Mouse (Mus musculus) limb, embryonic 14.5 days (tissue): ENCODE measurements around the gene Atg4d. TPM values are rescaled to one million over a fixed set of nuclear protein-coding genes. Genes with fewer than 3 reads are reported as not detected.
"Not testable (repeated sequence)": the region's sequence is repeated elsewhere in the genome, so short reads cannot be mapped to it uniquely, and the experiment has no call there.

Source experiments
- ATAC-seq: fragments of 200-750 bp; cut with Nextera tagmentation; 2 replicates; pipeline ENCODE4 v1.8.0; 2017; ENCODE audit warnings: low read depth, moderate number of reproducible peaks, moderate TSS enrichment; ENCODE audit not compliant: low FRiP score
- DNase-seq: peaks from one replicate; pipeline ENCODE4 v3.0.0-alpha.2; 2015; ENCODE audit warnings: low spot score
- H3K27ac ChIP-seq: fragments of 300-500 bp; sonication (generic); replicated peaks from 2 replicates; pipeline ENCODE4 v1.5.1; 2014; ENCODE audit warnings: low read depth, mild to moderate bottlenecking, low read length, moderate library complexity, mixed read lengths
- H3K27me3 ChIP-seq: fragments of 300-500 bp; sonication (generic); 2 replicates; pipeline ENCODE4 v1.6.1; 2014; ENCODE audit warnings: low read length, mixed read lengths; ENCODE audit not compliant: control insufficient read depth, insufficient read depth
- H3K36me3 ChIP-seq: fragments of 300-500 bp; sonication (generic); 2 replicates; pipeline ENCODE4 v1.6.1; 2014; ENCODE audit warnings: mild to moderate bottlenecking, low read length, moderate library complexity, mixed read lengths; ENCODE audit not compliant: control insufficient read depth, insufficient read depth
- H3K4me1 ChIP-seq: fragments of 300-500 bp; sonication (generic); 2 replicates; pipeline ENCODE4 v1.6.1; 2014; ENCODE audit warnings: antibody characterized with exemption, low read length, mixed read lengths; ENCODE audit not compliant: control insufficient read depth, insufficient read depth
- H3K4me2 ChIP-seq: fragments of 300-500 bp; sonication (generic); replicated peaks from 2 replicates; pipeline ENCODE4 v1.6.1; 2014; ENCODE audit warnings: low read depth, mild to moderate bottlenecking, low read length, moderate library complexity; ENCODE audit not compliant: severe bottlenecking
- H3K4me3 ChIP-seq: fragments of 300-500 bp; sonication (generic); replicated peaks from 2 replicates; pipeline ENCODE4 v1.5.1; 2014; ENCODE audit warnings: low read length
- H3K9ac ChIP-seq: fragments of 300-500 bp; sonication (generic); 2 replicates; pipeline ENCODE4 v1.6.1; 2014; ENCODE audit warnings: mild to moderate bottlenecking, low read depth, low read length, moderate library complexity; ENCODE audit not compliant: severe bottlenecking
- H3K9me3 ChIP-seq: fragments of 300-500 bp; sonication (generic); 2 replicates; pipeline ENCODE4 v1.6.1; 2016; ENCODE audit warnings: low read length; ENCODE audit not compliant: control insufficient read depth
- POLR2A ChIP-seq: fragments of 200-500 bp; IDR thresholded peaks from 2 replicates; pipeline ENCODE4 v1.8.0; 2012; ENCODE audit warnings: inconsistent platforms, mild to moderate bottlenecking, moderate library complexity, borderline replicate concordance; ENCODE audit not compliant: insufficient read depth, insufficient read length; ENCODE audit errors: extremely low read depth
- WGBS: fragments of 180-500 bp; shearing (Covaris S2); extraction: QIAGEN DNeasy Blood & Tissue Kit; methylation state at CpG from one replicate; pipeline ENCODE4 v1.1.7; 2014; 5-methylcytosine and 5-hydroxymethylcytosine counted together
- polyA plus RNA-seq, 2 experiments: library from polyadenylated mRNA; depleted of rRNA in 1 of 2; stranded (reverse) in 1 of 2; unstranded in 1 of 2; fragments of >200 nt; fragmentation: Nextera tagmentation in 1 of 2; extraction: Ambion mirVana in 1 of 2; gene quantifications; 2 replicates each; pipeline versions ENCODE4 v1.2.1 to v1.2.3; 2012 to 2014

Atg4d gene
- polyA plus RNA-seq, 2 experiments: 26.9 to 31.6 TPM

- Histone ChIP-seq H3K4me1 (peaks cover 3% of the 10 kb centered on the region; the same call in 1 of the 2 replicates), H3K9me3 (no peaks in the 10 kb centered on the region), H3K36me3 (no peaks in the 10 kb centered on the region), H3K9ac (no peak overlapping the region), H3K27ac (no peak overlapping the region), H3K27me3 (no peaks in the 10 kb centered on the region), H3K4me3 (no peak overlapping the region), H3K4me2 (no peak overlapping the region)
- TF ChIP-seq POLR2A: no peak
- ATAC-seq (peak; percentile 36; the same call in 1 of the 2 replicates), DNase-seq (peak; percentile 82)
- 17% methylated on average over 7 of the region's 7 CpGs for WGBS
Measured at GRCm38 (mm10) chr9:21221383-21221929, 43.6 kb upstream of the Atg4d start.

DNA sequence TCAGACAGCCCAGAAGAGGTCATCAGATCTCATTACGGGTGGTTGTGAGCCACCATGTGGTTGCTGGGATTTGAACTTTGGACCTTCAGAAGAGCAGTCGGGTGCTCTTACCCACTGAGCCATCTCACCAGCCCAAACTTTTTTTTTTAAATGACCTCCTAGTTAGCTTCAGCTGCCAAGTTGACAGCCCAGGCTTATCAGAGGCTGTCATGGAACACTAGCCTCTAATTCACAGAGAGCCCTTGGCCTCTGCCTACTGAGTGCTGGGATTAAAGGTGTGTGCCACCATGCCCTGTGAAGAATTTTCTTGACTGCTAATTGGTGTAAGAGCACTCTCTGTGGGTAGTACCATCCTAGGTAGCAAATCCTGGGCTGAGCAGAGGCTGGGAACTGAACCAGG is 41.6 kb upstream of the Atg4d start:
- H3K4me1 ChIP-seq: peaks cover 10% of the 10 kb centered on the region
- not testable (repeated sequence) for H3K9ac ChIP-seq, H3K9me3 ChIP-seq, DNase-seq, H3K27ac ChIP-seq, H3K4me3 ChIP-seq, ATAC-seq, H3K27me3 ChIP-seq, H3K36me3 ChIP-seq, H3K4me2 ChIP-seq
- WGBS: 94% methylated on average over 1 of the region's 2 CpGs

GRCm38 (mm10) chr9:21223906-21224305 is 41.2 kb upstream of the Atg4d start:
- Histone ChIP-seq H3K36me3 (no peaks in the 10 kb centered on the region), H3K4me1 (peaks cover 10% of the 10 kb centered on the region), H3K27me3 (no peaks in the 10 kb centered on the region), H3K4me3 (no peak overlapping the region), H3K9me3 (no peaks in the 10 kb centered on the region), H3K9ac (no peak overlapping the region), H3K27ac (no peak overlapping the region), H3K4me2 (no peak overlapping the region)
- ATAC-seq (no peak), DNase-seq (no peak)
- no peak for TF ChIP-seq POLR2A
- WGBS: 91% methylated on average over 6 of the region's 6 CpGs

DNA sequence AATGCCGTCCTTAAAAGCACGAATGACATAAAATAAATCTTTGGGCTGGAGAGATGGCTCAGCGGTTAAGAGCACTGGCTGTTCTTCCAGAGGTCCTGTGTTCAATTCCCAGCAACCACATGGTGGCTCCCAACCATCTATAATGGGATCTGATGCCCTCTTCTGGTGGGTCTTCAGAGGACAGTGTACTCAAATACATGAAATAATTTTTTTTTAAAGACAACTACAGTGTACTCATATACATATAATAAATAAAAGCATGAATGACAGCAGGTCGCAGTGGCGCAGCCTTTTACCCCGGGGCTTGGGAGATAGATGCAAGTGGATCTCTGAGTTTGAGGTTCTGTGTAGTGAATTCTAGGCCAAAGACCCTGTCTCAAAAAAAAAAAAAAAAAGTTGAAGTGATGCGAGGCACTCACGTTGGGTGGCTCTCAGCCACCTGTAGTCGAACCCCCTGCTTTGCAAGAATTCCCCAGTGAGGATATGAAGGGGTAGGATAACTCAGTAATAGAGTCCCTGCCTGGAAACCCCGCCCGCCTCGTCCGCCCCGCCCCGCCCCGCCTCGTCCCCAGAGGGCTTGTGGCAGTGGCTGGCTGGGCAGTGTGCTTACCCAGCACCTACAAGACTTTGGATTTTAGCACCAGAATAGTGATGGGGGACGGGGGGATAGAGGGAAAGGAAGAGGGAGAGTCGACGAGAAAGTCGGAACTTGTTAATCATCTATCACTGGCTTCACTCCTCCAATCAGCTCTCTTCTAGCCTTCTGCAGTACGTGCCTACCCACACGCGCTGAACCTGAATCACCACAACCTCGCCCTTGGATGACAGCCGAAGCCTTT is 40.3 kb upstream of the Atg4d start:
- Histone ChIP-seq H3K27ac (no peak overlapping the region), H3K27me3 (no peaks in the 10 kb centered on the region), H3K4me3 (peak overlapping the region; percentile 35), H3K4me1 (peaks cover 10% of the 10 kb centered on the region), H3K36me3 (peaks cover 8% of the 10 kb centered on the region), H3K4me2 (peak overlapping the region; percentile 60), H3K9me3 (no peaks in the 10 kb centered on the region), H3K9ac (peak overlapping the region; percentile 31; the same call in 1 of the 2 replicates)
- ATAC-seq: peak; percentile 27; the same call in 1 of the 2 replicates
- TF ChIP-seq POLR2A: no peak
- DNase-seq: peak; percentile 67
- 18% methylated on average over 26 of the region's 26 CpGs for WGBS

DNA sequence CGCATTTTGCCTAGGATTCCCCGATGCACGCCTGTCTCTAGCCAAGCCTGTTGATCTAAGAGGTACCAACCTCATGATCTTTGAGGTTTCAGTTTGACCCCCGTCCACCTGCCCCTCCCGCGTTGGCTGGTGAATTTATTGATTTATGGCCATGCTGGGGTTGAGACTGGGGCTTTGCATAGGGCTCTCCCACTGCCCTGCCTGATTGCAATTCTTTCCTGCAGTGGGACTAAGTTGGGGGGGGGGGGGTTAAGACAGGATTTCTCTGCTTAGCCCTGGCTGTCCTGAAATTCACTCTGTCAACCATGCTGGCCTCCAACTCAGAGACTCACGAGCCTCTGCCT is 39.7 kb upstream of the Atg4d start:
- Histone ChIP-seq H3K9ac (no peak overlapping the region; the same call in 1 of the 2 replicates), H3K36me3 (peaks cover 14% of the 10 kb centered on the region), H3K27ac (no peak overlapping the region), H3K9me3 (no peaks in the 10 kb centered on the region), H3K27me3 (no peaks in the 10 kb centered on the region), H3K4me1 (peaks cover 10% of the 10 kb centered on the region), H3K4me3 (peak overlapping the region; percentile 35), H3K4me2 (peak overlapping the region; percentile 60)
- TF ChIP-seq POLR2A: no peak
- WGBS: 10% methylated on average over 7 of the region's 7 CpGs
- no peak for ATAC-seq
- DNase-seq: no peak
